Mouse (Mus musculus) cerebellum, adult 11 months (tissue): ENCODE measurements around the gene Selenbp1.
"Not testable (repeated sequence)": the region's sequence is repeated elsewhere in the genome, so short reads cannot be mapped to it uniquely, and the experiment has no call there.

Experiments used
- DNase-seq: peaks from one replicate; pipeline ENCODE4 v3.0.0; 2022

Selenbp1 gene

DNA sequence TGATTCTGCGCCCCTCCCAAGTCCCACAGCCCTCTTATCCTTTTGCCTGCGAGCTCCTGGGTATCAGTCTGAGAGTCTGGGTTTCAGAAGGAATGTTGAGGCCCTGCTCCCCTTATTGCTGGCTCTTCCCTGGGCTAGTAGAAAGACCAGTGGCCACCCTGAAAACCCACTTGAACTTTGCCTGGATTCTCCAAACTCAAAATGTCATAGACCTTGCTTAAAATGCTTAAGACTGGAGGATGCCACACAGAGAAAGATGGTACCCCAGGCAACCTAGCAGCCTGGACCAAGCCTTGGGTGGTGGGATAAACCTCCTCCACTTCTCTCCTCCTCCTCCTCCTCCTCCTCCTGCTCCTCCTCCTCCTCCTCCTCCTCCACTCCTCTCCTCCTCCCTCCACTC, 748 bp downstream of the Selenbp1 start:
- not testable (repeated sequence) for DNase-seq

DNA sequence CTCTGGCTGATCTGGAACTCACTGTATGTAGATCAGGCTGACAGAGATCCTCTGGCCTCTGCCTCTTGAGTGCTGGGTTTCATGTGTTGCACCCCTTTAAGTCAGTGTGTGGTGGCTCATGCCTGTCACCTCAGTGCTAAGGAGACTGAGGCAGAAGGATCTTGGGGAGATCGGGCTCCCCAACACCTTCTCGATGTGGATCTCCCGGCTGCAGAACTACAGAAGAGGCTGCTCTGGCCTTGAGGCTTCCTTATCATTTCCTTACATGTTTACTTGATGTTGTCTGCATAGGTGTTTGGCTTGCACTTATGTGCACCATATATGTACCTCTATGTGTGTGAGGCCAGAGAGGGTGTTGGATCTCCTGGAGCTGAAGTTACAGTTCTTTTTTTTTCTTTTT, 1.7 kb downstream of the Selenbp1 start:
- not testable (repeated sequence) for DNase-seq

DNA sequence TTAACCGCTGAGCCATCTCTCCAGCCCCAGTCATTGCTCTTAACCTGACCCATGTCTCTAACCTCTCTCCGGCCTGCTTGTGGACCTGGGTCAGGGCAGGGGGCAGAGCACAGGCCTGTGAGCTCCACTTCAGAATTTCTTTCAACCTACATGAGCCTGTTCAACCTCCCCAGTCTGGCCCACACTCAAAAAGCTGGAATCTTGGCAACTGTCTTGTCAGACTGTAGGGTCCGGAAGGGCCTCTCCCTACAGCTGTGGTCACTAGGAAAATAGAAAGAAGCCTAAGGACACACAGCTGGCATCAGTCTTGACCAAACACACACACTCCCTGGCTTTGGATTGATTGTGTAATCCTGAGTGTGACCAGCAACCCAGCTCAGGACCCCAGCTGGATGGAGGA, 2.5 kb downstream of the Selenbp1 start:
- not testable (repeated sequence) for DNase-seq

DNA sequence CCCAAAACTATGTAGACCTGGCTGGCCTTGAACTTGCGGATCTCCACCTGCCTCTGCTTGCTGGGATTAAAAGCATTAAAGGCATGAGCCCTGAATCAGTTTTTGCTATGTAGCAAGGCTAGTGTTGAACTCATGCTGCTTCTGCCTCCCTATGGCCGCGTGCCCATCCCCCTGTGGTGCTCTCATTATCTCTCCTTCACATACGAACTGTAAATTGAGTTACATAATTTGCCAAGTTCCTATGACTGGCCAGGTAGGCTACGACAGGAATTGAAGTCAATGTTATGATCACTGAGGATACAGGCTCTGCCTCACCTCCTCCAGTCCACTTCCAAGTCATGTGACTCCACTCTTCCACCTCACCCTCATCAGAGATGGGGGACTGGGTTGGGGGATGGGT, 3.3 kb downstream of the Selenbp1 start:
- not testable (repeated sequence) for DNase-seq

DNA sequence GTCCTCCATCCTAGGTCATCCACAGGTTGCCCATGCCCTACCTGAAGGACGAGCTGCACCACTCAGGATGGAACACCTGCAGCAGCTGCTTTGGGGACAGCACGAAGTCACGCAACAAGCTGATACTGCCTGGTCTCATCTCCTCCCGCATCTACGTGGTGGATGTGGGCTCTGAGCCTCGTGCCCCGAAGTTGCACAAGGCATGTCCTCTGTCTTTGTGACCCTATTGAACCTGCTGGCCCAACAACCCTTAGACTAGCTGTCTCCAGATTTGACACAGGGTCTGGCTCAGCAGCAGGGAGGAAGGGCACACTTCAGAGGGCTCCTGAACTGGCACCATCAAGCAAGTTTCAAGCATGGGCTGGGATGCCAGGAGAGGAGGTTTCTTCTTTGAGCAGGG, 4.3 kb downstream of the Selenbp1 start:
- not testable (repeated sequence) for DNase-seq

DNA sequence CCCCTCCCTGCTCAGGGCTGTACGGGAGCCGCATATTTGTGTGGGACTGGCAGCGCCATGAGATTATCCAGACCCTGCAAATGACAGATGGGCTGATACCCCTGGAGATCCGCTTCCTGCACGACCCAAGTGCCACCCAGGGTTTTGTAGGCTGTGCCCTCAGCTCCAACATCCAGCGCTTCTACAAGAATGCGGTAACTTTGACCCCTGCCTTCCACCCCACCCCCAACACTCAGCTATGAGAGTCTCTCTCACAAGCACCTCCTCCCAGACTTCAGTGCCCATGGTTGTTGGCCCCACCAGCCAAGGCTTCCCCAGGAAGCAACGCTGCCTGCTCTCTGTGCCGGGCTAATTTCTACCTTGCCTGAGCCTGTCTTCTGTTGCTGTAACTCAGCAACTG, 7.2 kb downstream of the Selenbp1 start:
- not testable (repeated sequence) for DNase-seq

DNA sequence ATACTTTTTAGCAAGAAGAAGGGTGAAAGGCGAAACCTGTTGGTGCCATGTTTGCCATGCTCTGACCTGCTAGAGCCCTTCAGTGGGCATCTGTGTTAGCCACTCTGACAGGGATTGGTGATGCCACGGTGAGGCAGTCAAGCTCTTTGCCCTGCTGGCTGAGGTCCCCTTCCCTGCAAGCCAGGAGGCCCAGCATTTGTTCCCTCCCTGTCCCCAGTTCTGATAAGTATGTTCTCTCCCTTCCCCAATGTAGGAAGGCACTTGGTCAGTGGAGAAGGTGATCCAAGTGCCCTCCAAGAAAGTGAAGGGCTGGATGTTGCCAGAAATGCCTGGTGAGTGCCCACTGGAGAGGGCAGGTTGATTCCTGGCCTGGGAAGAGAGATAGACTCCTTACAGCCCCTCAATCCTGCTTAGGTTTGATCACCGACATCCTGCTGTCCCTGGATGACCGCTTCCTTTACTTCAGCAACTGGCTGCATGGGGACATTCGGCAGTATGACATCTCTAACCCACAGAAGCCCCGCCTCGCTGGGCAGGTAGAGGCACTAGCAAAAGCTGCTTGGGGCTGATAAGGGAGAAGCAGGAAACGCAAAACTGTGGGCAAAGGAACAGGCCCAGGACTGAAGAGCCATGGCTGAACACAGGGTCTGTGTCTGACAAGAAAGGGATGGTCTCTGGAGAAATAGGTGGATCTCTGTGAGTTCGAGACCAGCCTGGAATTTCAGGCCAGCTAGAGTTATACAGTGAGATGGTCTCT, 9.5 kb downstream of the Selenbp1 start:
- not testable (repeated sequence) for DNase-seq

DNA sequence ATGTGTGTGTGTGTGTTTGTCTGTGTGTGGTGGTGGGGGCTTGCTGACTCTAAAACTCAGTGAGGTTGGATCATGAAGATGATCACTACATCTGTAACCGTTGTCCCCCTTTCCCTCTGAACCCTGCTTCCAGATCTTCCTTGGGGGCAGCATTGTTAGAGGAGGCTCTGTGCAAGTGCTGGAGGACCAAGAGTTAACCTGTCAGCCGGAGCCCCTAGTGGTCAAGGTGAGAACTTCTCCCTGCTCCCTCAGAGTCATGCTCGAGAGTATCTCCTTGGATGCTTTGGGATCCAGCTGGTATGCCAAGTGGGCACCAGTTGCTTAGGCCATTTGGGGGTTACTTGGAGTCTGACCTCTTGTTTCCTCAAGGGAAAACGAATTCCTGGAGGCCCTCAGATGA, 10.8 kb downstream of the Selenbp1 start:
- DNase-seq = not testable (repeated sequence)

DNA sequence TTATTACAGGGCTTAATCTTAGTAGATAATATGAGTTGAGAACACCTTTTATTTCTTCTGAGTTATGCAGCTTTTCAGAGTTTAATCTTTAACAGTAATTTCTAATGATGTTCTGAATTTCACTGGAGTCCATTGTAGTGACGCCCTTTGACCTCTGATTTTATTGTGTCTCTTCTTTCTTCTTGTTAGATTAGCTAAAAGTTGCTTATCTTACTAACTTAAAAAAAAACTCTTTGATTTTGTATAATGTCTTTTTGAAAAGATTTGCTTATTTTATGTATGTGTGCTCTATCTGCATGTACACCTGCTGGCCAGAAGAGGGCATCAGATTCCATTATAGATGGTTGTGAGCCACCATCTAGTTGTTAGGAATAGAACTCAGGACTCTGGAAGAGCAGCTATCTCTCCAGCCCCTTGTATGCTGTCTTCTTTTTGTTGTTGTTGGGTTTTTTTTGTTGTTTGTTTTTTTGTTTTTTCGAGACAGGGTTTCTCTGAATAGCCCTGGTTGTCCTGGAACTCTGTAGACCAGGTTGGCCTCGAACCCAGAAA, 15.3 kb downstream of the Selenbp1 start:
- no peak for DNase-seq

DNA sequence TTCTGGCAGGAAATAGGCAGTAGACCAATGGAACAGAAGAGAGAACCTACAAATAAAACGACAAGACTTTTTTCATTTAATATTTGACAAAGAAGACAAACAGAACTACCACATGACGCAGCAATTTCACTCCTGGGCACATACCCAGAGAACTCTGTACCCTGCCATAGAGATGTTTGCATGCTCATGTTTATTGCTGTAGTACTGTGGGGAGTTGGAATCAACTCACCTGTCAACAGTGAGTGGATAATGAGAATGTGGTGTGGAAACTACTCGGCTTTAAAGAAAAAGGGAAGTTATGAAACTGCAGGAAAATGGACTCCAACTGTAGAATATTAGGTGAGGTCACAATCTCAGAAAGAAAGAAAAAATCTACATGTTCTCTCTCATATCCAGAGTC, 16.8 kb downstream of the Selenbp1 start:
- DNase-seq = no peak

DNA sequence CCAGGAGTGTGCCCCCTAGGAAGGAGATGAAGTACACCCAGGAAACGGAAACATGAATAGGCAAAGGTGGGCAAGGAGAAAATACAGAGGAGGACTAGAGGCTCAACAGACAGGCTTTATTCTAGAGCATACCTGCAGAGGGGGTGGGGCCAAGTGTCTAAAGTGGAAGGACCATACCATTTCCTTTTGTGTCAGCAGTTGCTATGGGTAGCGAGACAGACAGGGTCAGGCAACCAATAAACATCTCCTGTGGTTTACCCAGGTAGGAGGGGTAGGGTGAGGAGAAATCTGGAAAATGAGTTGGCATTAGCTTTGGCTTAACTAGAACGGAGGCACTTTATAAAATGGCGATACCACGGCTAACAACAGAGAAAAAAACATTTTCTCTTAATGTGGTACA, 19.9 kb downstream of the Selenbp1 start:
- peak; percentile 49 for DNase-seq

DNA sequence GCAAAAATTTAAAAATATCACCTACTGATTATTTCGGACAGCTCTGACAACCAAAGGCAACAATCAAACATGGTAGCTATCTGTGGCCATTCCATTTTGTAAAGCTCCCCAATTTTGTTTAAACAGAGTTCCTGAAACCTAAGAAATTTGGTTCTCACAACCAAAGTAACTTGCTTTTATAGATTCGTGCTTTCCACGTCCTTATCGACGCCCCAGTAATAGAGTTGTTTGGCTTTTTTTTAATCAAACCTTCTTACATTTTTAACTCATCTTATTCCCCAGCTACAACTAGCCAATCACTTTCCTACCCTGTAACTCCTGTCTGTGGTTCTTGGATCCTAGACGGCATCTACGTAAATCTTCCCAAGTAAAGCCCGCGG, 20.5 kb downstream of the Selenbp1 start:
- no peak for DNase-seq

DNA sequence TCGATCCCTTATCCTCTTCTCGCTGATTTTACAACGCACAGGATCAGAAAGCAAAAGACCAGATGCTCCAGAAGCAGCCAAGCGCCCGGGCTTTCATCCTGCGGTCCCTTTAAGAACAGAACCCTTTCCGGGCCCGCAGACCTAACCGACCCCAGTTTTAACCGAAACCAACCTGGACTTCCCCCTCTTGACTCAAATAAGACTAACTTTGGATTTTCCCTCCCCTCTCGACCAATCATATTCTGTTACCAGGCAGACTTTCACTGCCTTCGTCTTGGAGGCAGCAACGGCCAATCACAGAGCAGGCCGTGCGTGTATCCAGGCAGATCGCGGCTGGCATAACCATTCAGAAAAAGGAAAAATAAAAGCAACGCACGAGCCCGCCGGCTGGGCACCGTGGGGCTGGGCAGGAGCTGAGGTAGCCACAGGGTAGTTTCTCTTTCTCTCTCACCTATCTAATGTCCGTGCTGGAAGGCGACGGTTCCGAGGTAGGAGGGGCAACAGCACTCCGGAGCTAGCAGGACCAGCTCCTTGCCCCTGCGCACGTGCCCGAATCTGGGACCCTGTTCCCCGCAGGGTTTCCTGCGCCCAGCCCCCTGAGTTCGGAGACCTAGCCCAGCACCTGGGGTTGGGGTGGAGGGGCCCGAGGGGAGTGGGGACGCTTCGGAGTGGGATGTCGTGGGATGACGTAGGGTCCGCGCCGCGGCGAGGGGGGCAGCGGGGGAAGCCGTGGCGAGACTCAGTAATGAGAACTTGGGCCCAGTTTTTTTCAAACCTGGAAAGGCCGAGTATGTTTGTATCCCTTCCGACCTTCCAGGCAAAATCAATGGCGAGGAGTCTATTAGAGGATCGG, 21.1 kb downstream of the Selenbp1 start, which contains the start of gene Rfx5:
Gene Rfx5, plus strand, starts transcription at position 312 of the 853 bp plus-strand sequence.
- DNase-seq = peak; percentile 89

DNA sequence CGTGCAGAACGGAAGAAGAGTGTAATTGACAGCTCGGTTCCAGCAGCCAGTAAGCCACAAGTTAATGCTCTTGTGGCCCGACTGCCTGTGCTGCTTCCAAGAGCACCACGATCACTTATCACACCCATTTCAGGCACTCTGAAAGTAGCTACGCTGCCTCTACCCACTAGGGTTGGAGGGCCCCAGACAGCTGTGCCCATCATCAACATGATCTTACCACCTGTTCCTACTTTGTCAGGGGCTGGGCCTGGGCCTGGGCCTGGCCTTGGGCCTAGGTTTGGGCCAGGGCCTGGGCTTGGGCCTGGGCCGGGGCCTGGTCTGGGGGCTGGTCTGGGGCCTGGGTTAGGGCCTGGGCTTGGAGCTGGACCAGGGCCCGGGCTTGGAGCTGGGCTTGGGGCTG, 25.4 kb downstream of the Selenbp1 start:
- no peak for DNase-seq

DNA sequence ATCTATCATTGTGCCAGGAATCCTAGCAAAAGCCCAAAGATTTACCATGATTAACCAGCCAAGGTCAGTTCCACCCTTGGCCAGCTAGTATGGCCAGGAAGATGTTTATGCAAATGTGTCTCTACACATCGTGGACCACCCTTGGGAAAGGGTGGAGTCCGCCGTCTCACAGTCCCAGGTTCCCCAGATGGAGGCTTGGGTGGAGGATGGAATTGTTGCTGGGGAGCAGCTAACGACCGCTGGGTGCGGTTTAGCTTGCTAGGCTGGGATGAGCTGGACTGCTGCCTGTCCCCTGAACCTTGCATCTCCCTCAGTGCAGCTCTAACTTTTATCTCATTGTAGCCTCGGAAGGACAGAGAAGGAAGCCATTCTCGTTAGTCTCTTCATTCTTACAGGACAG, 27.0 kb downstream of the Selenbp1 start:
- DNase-seq = no peak

DNA sequence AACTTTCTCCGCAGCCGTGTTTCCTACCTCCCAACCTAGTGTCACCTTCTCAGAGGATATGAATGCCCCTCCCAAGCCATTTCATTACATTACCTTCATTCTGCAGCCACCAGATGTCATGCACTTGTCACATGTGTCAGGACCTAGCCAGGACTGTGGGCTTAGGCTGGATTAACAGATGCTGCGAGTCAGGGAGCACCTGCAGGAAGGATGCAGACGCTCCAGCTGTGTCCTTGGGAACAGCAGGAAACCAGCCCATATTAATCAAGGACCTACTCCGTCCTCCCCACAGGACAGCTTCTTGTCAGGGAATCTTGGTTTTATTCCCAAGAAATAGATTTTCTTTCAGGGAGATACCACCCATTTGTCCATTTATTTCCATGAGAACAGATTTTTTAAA, 27.5 kb downstream of the Selenbp1 start:
- no peak for DNase-seq

DNA sequence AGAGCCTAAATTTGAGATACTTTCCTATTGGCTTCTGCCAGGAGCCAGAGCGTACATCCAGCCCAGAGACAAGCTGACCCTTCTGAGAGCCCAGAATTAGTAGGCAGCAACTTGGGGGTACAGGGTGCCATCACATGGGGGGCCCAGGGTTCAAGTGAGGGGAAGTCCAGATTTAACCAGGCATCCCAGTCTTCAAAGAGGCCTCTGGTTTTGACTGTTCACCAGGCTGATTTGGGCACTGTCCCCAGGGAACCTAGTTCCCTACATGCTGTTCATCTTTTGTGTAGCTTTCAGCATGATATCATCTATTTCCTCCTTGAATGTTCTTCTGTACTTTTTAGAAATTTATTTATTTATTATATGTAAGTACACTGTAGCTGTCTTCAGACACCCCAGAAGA, 32.1 kb downstream of the Selenbp1 start:
- no peak for DNase-seq

DNA sequence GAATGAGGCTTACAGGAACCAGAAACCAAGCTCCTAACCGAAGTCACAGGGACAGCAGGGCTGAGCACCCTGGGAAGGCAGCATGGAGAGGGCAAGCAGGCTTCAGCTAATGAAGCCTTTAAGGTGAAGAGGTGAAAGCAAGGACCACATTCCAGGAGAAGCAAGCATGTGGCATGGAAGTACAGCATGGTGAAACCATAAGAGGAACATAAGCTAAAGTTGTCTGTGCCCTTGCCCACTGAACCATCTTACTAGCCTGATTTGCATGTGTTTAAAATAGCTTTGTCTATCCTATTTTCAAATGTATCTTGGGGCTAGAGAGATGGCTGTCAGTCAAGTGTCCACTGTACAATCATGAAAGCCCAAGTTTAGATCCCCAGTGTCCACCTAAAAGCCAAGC, 33.0 kb downstream of the Selenbp1 start:
- no peak for DNase-seq

DNA sequence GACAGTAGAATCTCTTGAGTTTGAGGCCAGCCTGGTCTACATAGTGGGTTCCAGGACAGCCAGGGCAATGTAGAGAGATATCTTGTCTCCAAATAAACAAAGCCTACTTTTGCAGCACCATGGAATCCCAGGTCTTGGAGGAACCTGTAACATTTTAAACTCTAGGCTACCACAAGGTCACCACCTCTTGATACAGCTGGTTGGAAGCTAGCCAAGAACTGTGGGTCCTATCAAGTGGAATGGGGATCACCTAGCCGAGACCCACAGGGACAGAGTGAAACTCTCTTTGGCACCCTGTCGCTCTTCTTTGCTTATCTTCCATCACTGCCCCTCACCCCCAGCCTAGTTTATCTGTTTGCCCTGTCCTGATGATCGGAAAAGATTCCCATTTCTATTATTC, 39.7 kb downstream of the Selenbp1 start:
- no peak for DNase-seq

DNA sequence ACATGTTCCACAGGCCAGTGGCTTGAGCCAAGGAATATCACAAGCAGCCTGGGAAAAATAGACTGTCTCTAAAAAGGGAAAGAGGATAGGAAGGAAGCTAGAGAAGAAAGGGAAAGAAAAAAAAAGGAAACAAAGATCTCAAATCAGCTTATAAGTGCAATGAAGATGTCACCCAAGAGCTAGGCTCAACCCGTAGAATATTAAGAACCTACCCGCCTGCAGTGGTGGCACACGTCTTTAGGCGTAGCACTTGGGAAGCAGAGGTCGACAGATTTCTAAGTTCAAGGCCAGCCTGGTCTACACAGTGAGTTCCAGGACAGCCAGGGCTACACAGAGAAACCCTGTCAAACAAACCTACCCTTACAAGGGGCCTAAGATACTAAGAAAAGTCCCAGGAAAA, 40.8 kb downstream of the Selenbp1 start:
- no peak for DNase-seq

DNA sequence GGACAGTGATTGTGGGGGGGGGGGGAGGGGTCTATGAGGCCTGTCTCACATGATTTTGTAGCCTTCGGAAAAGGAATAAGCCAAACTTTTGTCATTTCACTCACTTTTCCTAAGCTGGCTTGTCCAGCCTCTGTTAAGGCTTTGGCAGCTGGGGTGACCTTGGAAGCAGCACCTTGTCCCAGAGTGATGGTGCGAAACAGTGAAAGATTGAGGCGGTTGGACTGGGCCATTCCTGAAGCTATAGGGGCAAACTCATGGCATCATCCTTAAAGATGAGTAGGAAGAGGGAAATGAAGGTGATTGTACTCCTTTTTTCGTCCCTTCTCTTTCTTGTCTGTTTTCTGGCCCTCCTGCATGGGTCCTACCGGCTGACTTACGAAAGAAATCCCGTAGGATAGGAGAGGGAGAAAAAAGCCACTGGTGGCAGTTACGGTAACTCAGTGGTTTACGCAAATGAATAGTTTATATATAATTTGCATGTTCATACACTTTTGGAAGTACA, 41.2 kb downstream of the Selenbp1 start:
- DNase-seq = no peak

DNA sequence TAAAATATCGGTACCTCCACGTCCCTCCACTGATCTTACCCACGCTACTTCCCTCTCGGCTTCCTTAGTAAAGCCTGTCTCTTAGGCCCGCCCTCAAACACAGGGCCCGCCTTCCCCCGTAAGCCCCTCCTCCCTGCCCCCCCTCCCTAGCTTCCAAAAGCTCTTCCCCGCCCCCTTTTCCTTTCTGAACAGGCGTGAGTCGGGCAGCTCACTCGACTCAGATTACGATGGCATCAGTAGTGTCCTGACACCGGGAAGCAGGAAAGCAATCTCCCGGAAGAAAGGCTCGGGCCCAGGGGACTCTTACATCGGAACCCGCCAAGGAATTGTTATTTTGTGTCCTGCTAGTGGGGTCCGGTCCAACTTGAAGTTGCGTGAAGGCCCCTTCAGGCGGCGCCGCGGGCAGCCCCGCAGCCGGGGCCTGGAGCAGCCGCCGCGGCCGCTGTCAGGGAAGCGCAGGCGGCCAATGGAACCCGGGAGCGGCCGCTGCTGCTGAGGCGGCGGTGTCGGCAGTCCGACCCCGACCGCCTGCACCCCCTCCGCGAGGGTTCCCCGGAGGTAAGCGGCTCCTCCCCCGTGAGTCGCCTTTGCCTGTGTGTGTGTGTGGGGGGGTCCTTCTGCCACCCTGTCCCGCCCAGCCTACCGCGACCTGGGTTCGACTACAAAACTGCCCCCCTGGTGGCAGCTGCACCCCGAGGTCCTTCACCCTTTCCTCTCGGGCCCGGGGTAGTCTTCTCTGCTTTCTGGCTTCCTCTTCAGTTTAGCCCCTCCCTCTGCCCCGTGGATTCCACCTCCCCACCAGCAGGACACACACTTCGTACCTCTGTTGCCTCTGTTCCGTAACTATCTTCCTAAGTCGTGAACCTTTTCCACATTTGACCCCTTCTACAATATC, 41.9 kb downstream of the Selenbp1 start, which contains the start of gene Pi4kb:
Gene Pi4kb, plus strand, starts transcription at position 204 of the 895 bp plus-strand sequence.
- DNase-seq = peak; percentile 75
